Mouse (Mus musculus): ENCODE results near the gene Grasp.

Gene Grasp

DNA sequence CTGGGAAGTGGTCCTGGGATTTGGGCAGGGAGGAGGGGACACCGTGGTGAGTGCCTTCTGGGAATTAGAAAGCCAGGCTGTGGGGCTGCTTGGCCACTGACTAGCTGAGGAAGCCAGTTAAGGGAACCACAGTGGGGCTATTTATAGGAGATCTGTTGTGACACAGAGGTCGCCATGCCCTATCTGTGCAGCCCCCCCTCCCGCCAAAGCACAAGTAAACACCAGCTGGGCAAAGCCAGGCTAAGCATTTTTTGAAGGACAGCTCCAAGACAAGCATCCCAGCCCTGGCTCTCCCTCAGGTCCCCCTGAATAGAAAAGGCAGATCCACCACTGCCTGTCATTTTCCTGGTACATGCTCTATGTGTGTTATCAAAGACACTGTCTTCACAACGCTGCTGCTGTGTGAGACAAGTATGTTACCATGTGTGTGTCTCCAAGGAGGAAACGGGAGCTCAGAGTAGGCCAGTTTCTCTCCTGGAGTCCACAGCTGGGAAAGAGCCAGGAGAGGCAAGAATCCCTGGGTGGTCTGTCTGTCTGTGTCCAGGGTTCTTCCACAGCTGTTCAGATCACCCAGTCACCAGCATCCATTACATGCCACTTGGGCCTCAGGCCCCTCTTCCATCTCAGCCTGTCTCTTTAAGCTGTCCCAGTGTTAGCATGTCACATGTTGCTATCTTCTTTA, 24.2 kb downstream of the Grasp start:
- peak in 1 of 2 experiments; percentile 58 for DNase-seq (ENCODE audit: low spot score in 2 of 2)

DNA sequence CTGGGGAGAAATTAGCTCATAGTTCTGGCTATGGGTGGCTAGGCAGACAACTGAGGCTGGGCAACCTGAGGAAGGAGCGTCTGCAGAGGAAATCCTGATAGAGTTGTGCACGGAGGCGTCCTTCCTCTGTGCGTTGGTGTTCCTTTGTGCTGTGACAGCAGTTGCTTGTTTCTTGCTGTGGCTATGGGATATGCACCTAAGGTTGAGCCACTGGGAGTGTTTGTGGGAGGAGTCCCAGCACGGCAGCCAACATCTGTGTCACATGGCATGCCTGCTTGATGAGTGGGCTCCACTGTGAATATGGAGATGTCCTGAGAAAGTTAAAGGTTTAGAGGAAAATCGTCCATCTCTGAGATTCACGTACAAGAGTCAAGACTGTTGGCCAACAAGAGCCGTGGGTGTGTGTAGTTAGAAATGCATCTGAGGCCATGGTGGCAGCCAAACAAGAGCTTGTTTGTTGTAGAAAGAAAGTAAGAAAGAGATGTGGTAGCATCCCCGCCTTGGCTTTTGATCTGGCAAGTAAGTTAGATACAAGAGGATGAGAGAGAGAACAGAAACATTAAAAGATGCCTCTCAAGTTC, 26.3 kb downstream of the Grasp start:
- no peak for DNase-seq (ENCODE audit: low spot score in 2 of 2)

DNA sequence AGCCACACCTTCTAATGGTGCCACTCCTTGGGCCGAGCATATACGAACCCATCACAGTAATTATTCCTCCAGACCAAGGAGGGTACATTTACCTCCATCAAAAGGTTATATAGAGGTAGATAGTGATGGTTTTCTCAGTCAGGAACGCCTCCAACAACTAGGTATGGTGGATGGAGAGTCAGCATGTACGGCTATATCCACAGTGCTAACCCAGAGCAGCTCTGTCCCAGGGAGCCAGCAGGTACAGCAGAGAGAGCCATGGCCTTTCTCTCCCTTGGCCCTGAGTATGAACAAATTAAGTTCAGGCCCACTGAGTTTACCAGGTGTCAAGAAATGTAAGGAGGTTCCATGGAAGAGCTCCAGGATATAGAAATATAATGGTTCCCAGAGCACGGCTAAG, 27.9 kb downstream of the Grasp start:
- no peak for DNase-seq (ENCODE audit: low spot score in 2 of 2)

DNA sequence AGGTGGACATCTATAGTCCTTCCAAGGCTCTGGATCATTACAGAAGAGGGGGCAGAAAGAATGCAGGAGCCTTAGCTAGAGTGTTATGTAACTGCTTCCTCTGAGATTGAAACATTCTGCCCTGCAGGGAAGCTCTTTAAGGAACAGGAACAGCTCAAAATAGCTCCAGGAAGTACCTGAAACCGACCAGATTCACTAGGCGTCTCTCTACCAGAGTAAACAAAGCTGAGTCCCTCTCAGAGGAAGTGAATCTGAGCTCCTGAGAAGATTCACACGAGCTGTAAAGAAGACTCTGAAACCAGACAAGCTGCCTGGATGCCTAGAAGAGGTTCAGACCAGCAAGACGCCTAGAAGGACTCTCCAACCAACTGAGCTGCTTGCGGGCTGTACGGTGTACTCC, 28.6 kb downstream of the Grasp start:
- DNase-seq (ENCODE audit: low spot score in 2 of 2): no peak

DNA sequence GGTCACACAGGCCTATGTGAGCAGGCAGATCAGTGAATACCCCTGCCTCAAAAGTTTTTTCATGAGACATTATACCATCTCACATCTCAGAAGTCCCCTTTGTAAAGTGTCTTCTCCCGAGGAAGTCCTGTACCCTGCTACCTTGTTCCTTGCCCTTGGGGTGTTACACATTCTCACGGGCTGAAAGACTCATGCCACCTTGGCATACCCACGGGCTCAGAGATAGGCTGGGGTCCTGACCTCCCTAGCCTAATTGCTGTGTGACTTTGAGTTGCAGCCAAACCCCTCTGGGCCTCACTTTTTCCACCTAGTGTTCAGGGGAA, 29.5 kb downstream of the Grasp start:
- DNase-seq (ENCODE audit: low spot score in 2 of 2): no peak

DNA sequence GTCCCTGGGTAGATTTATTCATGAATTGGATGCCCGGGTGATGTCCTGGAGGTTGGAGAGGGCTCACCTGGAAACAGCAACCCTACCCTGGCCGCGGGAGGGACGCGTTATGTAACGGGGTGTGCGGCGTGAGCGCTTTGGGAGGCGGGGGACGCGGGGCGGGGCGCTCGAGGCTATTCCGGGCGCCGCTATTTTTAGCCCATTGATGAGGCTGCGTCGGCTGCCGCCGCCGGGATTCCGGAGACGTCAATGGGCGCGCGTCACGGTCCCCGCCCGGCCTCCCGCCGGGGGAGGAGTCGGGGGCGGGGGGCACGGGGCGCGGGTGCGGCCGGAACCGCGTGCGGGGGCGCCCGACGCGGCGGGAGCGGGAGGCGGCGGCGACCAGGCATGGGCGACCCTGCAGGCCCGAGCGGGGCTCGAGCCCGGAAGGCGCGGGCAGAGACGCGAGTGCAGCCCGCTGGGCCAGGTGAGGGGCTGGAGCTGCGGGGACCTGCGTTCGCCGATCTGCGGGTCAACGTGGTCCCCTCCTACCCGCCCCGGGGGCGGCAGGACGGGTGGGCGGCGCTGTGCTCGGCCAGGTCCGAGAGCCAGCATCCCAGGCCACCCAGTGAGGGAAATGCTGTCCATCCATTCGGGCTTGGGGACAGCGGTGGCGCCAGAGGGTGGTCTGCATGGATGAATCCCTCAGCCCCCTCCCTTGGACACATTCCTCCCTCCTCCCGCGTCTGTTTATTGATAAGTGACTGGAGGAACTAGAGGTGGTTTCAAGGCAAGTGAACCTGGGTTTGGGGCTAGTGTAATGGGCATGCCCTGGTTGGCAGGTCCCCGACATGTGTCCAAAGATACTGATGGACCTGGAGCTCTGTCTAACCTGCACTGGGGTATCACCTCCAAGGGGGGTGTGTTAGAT, 30.2 kb downstream of the Grasp start, which contains the start of gene Nr4a1:
Nr4a1 (plus strand) TSS at position 384 of the 910 bp plus-strand sequence.
- peak; percentile 89 to 90 for DNase-seq (ENCODE audit: low spot score in 2 of 2)

DNA sequence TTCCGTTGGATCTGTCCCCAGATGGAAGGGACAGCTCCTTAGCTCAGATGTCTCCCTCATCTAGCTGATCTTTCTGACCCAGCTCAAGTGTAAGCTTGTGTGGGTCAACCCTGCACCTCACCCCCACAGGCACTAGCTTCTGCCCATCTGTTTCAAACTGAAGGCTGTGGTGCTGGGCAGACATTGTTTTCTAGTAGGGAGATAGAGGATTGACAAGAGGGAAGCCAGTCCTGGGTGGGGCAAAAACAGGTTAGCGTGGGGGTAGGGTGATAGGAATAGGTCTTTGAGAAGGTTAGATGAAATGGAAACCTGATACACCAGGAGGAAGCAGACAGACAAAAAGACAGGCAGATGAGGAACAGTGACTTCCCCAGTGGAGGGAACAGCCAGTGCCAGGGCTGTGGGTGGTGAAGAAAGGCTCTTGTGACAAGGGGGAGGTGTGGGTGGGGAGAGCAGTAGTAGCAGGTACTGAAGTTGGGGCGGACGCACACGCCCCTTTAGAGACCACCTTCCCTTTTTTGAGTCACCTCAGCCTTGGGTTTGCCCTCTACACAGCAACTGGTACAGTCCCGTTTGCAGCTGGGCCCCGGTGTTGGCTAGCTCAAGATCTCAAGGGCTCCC, 32.0 kb downstream of the Grasp start:
- no peak for DNase-seq (ENCODE audit: low spot score in 2 of 2)

DNA sequence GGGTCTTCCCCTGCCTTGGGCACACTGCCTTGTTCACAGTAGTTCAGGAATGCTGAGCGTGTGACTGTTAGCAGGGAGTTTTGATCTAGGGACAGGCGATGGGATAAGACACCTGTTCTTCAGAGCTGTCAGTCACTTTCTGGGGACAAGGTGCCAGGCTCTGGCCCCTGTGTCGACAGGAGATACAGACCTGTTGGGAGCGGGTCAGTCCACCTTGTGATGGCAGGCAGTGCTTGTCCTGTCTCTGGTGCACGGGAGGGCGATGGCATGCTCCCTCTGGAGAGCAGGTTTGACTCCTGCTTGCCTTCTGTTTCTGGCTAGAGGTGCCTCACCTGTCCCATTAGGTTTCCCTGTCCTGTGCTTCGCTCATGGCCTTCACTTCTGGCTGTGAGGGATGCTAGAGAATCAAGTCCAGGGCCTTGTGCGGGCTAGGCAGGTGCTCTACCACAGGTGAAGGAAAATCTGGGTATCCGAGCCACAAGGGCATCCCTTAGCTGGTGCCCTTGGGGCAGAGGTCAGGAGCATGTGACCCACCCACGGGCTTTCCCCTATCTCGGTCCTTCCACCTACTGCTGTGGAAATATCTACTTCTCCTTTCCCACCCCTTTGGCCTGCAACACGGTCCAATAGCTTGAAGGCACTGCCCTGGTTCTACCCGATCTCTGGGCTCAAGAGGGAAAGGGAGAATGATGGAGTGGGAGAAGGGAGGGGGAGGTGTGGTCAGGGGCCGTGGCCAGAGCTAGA, 32.6 kb downstream of the Grasp start:
- DNase-seq (ENCODE audit: low spot score in 2 of 2): no peak

DNA sequence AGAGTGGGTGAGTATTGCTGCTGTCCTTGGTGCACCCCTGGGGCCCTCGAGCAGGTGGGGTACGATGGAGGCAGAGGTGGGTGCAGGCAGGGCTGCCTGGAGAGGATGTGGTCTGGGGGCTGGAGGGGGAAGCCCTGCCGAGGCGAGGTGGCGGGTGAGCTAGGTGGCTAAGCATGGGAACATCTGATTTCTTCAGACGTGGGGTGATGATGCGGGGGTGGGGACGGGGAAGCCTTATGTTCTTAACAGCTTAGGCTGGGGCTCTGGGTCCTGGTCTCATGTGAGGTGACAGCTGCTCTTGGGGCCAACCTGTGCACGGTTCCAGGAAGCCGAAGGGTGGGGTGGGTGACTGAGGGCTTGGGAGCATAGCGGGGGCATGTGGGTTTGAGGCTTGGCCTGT, 34.4 kb downstream of the Grasp start:
- DNase-seq (ENCODE audit: low spot score in 2 of 2): no peak

DNA sequence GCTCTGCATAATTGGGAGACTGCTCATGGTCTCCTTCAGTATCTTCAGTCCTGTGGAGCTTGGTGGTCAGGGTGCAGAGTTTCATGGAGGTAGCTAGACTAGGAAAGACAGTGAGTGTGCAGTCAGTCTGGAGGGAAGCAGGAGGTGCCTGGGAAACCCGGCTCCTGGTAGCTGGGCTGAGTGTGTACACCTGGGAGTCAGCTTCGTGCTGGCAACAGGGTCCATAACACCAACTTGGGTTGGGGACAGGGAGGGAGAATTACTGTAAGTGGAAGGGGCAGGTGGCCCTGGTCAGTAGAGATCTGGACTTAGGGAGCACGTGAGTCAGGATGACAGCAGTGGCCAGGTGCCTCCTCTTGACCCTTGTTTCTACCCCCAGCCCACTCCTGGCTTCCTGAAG, 35.9 kb downstream of the Grasp start:
- no peak for DNase-seq (ENCODE audit: low spot score in 2 of 2)

DNA sequence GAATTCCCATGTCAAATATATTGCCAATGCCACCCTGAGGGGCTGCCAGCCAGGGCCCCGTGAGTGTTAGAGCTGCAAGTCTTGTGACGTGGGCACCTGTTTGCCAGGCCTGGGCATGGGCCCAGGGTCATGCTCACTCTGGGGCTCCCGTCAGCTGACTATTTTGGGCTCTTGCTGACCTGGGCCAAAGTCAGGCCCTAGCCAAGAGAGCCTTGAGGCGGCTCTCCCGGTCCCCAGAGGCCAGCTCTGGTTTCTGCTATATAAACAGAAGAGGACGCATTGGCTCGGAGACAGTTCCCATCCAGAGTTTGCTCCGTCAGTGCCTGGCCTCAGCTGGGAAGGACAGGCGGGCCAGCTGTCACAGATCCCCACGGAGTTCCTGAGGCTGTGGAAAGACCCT, 36.4 kb downstream of the Grasp start:
- no peak for DNase-seq (ENCODE audit: low spot score in 2 of 2)

DNA sequence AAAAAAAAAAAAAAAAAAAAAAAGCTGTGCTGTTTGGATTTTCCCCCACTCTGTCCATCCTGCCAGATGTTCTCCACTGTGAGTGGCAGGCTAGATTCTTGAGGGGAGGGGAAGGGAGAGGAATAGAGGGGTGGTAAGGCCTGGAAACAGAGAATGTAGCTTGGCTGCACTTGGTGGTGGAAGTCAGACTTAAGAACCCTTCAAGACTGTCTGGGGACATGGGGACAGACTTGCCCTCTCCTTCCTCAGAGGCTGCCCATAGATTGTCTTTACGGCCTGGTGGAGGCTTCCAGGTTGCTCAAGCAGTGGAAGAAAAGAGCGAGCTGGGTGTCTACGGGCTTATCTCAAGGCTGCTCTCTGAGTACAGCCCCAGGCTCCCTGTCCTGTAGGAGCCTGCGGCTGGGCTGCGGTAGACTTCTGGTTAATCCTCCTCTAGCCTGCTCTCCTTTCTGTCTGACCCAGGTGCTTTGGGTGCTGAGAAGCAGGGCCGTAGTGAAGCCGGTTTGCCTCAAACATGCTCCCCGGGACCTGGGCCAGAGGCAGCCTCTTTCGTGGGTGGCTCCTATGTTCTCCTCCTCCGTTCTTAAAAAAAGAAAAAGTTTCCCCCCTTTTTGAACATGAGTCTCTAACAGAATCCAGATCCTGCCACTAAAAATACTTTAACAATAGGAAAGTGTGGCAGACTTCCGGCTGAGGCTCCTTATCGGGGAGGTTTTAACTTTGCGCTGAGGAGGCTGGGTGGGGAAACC, 37.1 kb downstream of the Grasp start:
- DNase-seq (ENCODE audit: low spot score in 2 of 2): no peak

DNA sequence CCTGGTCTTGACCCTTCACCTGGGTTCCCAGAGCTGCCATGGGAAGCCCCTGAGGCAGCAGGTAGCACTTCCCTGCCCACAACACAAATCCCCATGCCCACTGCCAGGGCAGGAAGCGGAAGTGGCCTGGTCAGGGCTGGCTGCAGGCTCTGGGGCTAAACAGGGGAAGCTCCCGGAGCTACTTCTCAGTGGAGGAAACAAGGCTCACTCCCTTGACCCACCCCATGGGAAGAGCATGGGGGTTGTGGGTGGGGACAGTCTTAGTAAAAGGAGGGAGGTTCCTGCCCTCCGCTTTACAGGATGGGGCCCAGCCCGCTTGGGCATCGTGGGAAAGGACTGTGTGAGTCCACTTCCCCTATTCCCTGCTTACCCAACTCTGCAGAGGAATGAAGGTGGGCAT, 38.5 kb downstream of the Grasp start:
- no peak for DNase-seq (ENCODE audit: low spot score in 2 of 2)

DNA sequence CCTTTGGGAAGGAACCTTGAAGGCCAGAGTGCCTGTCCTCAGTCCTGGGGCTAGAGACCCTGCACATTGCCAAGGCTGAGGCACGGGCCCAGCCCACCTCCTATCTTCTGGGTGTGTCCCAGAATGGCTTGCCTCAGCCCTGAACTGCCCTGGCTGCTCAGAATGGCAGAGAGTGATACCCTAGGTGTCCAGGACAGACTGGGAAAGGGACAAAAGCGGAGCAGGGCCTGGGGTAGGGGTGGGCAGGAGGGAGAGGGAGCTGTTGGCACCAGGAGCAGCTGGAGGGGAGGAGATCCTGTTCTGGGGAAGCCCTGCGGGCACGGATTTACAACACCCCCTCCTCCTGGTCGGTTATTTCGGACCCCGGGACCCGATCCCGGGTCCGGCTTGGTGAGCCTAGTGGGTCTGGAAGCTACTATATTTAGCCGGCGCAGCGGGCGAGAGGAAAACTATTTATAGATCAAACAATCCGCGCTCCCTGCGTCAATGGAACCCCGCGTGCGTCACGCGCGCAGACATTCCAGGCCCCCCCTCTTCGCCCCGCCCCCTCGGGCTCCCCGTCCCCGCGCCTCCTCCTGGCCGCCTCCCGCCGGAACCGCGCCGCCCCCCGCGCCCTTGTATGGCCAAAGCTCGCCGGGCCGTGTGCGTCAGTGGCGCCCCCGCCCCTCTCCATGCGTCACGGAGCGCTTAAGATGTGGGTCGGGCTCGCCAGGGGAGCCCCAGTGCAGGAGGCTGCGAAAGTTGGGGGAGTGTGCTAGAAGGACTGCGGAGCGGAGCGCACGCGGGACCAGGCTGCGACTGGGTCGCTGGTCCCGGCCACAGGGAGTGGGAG, 42.4 kb downstream of the Grasp start:
- DNase-seq (ENCODE audit: low spot score in 2 of 2): peak; percentile 95

DNA sequence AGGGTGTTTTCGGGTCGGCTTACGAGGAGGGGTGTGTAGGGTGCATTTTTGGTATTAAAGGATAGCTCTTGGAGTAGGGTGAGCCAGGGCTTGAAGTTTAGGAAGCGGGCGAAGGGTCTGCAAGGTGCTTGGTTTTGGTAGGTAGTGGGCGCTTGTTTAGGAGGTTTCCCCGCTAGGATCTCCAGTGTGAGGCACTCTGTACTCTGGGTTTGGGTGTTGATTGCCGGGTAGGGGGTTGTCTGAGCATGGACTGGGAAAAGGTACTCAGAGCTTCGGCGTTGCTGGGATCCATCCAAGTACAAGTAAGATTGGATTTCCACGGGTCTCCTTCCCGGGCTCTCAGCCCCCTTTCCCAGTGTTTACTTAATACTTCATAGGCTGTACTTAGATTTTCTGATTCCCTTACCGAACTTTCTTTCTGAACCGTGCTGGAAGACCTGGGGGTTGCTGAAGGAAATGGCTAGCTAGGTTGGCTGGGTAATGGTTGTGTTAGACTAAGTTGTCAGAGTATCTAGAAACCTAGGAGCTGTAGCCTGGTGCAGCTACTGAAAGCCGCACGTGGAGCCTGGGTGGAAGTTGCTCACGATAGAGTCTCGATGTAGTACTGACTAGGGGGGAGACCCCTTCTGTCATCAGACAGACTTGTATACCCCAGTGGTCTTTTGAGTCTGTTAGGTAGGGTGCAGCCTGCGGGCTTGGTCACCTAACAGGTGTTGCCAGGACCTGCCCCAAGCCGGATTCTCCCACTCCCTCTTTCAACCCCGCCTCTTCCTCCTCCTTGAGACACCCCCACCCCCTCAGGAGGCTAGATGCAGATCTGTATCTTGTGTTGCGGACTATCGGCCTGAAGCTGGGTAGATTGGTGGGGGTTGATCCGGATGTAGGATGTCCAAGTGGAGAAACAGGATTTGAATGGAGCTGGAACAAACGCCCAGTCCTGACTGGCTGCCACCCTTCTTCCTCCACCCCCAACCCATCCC, 43.4 kb downstream of the Grasp start:
- DNase-seq (ENCODE audit: low spot score in 2 of 2): no peak

DNA sequence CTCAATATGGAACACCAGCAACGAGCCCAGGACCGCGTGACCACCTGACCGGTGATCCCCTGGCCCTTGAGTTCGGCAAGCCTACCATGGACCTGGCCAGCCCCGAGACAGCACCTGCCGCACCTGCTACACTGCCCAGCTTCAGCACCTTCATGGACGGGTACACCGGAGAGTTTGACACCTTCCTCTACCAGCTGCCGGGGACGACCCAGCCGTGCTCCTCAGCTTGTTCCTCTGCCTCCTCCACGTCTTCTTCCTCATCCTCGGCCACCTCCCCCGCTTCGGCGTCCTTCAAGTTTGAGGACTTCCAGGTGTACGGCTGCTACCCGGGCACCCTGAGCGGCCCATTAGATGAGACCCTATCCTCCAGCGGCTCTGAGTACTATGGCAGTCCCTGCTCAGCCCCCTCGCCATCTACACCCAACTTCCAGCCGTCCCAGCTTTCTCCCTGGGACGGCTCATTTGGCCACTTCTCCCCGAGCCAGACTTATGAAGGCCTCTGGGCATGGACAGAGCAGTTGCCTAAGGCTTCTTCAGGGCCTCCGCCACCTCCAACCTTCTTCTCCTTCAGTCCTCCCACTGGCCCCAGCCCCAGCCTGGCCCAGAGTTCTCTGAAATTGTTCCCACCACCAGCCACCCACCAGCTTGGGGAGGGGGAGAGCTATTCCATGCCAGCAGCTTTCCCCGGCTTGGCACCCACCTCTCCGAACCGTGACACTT, 46.3 kb downstream of the Grasp start:
- no peak for DNase-seq (ENCODE audit: low spot score in 2 of 2)

DNA sequence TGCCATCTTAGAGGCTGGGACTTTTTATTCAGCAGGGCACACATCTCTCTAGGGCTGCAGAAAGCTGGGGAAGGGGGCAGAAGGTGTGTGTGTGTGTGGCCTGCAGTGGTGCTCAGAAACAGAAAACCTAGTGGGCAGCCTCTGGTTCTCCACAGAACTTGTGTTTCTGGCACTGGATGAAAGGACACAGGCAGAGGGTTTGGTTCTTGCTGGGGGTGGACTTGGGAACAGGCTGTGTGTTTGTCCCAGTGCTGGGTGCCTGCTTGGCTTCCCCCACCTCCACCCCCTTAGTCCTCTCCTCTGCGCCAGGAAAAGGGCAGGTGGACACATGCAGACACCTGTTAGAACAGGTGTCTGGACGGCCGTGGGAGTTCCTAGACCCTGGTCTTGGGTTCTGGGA, 47.1 kb downstream of the Grasp start:
- no peak for DNase-seq (ENCODE audit: low spot score in 2 of 2)

DNA sequence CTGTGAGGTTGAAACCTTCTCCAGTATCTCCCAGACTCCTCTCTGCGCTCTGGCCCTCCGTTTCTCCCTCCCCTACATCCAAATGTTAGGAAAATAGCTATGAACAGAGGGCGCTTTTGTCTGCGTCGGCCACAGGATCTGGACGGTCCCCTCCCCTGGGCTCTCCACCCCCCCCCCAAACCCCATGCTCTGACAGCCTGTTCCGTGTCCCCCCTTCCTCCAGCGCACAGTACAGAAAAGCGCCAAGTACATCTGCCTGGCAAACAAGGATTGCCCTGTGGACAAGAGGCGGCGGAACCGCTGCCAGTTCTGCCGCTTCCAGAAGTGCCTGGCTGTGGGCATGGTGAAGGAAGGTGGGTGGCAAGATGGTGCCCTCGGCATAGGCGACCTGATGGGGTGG, 47.5 kb downstream of the Grasp start:
- DNase-seq (ENCODE audit: low spot score in 2 of 2): peak in 1 of 2 experiments; percentile 62
